Mouse (Mus musculus) common myeloid progenitor, adult 5-6 weeks (primary cell): Measurements from ENCODE around the gene H2-Ab1. TPM values are rescaled to one million over a fixed set of nuclear protein-coding genes. Genes with fewer than 3 reads are reported as not detected.
"Not testable (repeated sequence)": the region's sequence is repeated elsewhere in the genome, so short reads cannot be mapped to it uniquely, and the experiment has no call there.

Source experiments
- ATAC-seq: replicated peaks from 2 replicates; pipeline ENCODE4 v1.8.0; 2016; ENCODE audit warnings: low read depth, mild to moderate bottlenecking, moderate TSS enrichment, inconsistent platforms; ENCODE audit not compliant: poor library complexity, severe bottlenecking
- total RNA-seq: library from RNA; stranded (forward); fragments of 200-1000, 187-1606 nt; gene quantifications from 2 replicates; pipeline ENCODE4 v1.2.3, GENCODE M21; 2017

Gene H2-Ab1
- total RNA-seq, 1 experiment from 2014 or later, result 67.2 TPM

DNA sequence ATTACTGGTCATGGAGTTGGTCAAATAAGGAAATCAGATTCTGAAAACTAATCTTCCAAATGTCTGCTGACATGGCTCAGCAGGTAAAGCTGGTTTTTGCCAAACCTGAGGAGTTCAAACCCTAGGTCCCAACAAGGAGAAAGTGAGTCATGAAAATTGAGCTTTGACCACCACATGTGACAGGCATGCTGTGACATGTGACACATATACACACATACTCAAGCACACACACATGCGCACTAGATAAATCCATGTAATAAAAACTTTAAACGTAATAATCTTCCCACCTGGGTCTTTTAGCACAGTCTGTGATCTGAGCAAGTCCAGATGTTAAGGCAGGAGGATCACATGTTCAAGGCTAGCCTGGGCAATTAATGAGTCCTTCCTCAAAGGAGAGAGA, 46.3 kb downstream of the H2-Ab1 start:
- no peak for ATAC-seq

DNA sequence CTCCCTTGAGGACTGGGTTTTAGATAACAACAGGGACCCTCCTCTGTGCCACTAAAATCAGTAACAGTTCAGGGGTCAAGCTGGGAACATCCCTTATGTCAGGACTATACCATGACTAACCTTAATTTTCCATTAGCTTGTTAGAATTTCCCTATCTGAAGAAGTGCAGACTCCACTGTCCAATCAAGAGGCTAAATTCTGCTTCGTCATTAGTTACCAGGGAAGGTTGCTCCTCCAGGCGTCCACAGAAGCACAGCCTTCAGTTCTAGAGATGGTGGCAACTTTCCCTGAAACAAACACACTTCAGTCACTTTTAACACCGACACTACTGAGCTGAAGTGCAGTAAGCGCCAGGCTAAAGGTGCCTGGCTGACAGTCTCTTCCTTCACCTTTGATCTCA, 47.3 kb downstream of the H2-Ab1 start:
- peak; percentile 67 for ATAC-seq

GRCm38 (mm10) chr17:34305380-34306030, 48.0 kb downstream of the H2-Ab1 start, which contains the start of gene H2-Eb1:
H2-Eb1 (plus strand) TSS chr17:34305867.
- peak; percentile 91 for ATAC-seq

DNA sequence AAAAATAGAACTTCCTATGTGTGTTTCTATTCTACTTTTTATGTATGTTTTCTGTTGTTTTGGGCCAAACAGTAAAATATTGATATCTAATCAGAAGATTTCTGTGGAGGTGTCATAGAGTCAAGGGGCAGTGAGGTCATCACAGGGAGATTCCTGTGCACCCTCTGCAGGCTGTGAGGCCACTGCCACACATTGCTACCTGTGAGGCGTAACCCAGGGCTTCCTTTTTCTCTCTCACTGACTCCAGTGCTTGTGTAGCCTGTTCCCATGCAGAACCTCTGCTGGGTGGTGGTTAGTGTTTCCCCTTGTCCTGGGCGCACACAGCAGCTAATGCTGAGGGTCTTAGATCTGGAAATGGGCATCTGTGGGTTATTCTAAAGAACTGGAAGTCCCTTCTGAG, 48.9 kb downstream of the H2-Ab1 start:
- ATAC-seq, result no peak

DNA sequence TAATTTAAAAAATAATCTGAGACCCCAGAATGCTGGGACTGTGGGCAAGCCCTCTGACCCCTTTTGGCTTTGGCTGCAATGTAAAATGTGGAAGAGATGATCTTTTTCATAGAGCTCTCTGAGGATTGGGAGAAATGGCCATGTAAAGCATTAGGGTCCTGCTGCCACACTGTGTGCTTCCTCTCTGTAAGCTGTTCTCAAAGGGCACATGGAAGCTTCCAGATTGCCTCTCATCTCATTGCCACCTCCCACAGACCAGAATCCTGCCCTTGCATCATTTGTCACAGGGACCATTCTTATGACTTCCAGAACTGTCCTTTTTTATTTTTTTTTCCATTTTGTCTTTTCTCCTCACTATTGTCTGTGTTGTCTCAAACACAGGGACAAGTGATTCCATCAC, 49.7 kb downstream of the H2-Ab1 start:
- no peak for ATAC-seq

DNA sequence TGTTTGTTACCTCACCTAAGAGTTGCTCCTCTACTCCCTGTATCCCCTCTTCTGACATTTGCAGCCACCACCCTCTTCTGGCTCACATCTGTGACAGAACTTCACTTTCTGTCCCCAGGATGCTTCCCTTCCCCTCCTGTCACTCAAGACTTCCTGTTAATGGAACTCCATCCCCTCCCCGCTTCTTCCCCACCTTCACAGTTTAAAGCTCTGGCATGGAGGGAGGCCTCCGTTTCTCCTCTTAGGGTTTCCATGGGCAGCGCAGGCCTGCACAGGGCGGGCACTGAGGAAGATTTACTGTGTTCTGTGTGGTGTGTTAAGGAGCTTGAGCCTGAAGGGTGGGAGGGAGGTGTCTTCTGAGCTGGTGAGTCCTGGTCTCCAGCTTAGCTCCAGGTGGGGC, 50.7 kb downstream of the H2-Ab1 start:
- ATAC-seq, result no peak

GRCm38 (mm10) chr17:34309225-34309624, 51.7 kb downstream of the H2-Ab1 start:
- ATAC-seq, result no peak

DNA sequence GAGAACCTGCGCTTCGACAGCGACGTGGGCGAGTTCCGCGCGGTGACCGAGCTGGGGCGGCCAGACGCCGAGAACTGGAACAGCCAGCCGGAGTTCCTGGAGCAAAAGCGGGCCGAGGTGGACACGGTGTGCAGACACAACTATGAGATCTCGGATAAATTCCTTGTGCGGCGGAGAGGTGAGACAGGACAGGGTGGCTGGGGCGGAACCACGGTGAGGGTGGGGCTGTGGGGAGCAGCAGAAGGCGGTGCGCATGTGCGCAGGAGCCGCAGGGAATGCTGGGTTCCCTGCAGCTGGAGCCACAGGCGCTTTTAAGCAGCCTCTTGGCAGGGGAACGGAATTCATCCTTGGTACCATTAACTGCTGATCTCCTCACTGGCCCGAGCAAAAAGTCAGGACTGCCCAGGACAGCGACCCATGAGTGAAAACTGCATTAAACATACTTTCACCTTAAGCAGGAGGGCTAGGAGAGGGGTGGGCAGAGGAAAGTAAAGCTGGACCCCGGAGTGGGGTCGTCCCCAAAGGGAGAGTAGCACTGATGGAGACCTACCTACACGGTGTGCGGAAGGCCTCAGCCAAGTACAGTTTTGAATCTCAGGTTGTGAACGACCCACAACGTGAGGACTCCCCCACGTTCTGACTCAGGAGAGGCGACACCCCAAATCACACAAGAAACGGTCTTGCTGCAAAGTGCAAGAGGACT, 52.3 kb downstream of the H2-Ab1 start:
- peak; percentile 53 for ATAC-seq

- ATAC-seq, result not testable (repeated sequence)
Observed at GRCm38 (mm10) chr17:34310526-34310925, 53.0 kb downstream of the H2-Ab1 start.

DNA sequence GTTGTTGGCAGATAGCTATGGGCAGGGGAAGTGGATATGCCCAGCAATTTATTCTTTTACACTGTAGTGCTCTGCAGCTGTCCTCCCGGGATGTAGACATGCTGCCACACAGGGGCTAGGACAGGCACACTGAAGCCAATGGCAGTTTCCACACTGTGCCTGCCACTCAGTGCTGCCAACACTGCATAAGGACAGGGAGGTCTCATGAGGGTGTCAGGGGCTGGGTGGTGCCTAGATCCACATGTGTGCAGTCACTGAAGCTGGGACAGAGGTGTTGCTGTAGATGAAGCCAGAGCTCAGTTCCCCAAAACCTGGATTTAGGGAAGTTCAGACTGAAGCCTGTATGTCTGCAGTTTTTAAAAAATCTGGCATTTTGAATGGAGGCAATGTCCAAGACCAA, 54.7 kb downstream of the H2-Ab1 start:
- ATAC-seq, result no peak

DNA sequence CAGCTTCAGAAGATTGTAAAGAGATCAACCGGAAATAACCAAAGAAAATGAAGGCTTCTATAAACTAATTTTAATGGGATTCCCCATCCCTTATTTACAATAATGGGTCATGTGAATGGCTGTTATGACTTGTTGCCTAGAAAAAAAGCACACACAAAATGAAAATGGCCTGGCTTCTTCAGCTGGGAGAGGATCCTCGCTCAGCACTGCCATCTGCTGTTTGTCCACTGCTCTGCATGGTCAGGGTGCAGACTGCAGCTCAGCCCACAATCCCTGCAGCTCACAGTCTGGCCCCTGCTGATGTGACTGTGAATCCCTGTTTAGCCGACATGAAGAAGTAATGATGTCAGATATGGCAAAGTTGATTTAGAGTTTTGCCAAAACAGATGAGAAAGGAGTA, 55.9 kb downstream of the H2-Ab1 start:
- ATAC-seq, result peak; percentile 88

DNA sequence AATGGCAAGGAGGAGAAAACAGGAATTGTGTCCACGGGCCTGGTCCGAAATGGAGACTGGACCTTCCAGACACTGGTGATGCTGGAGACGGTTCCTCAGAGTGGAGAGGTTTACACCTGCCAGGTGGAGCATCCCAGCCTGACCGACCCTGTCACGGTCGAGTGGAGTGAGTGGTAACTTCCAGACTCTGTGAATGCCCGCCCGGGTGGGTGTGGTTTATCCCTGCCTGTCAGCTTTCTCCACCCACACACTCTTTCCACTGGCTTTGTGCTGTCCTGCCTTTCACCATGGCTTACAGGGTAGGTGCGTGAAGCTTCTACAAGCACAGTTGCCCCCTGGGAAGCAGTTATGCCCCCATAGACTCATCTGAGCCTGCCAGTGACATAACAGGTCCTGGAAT, 56.8 kb downstream of the H2-Ab1 start:
- no peak for ATAC-seq

DNA sequence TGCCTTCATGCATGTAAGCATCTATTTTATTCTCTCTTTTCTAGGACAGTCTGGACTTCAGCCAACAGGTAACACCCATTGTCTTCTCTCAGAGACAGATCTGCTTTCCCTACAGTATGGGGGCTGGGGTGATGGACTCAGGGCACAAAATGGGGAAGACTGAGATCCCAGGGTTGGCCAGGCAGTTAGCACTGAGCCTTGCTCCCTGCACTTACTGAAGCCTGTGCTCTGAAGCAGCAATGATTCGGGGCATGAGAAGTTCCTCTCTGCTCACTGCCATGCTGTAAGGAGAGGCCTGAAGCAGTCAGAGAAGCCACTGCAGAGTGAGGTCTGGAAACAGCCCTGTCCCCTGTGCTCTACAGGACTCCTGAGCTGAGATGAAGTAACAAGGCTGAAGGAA, 58.0 kb downstream of the H2-Ab1 start:
- ATAC-seq, result no peak

- ATAC-seq, result no peak
Observed at GRCm38 (mm10) chr17:34316697-34317096, 59.2 kb downstream of the H2-Ab1 start.

DNA sequence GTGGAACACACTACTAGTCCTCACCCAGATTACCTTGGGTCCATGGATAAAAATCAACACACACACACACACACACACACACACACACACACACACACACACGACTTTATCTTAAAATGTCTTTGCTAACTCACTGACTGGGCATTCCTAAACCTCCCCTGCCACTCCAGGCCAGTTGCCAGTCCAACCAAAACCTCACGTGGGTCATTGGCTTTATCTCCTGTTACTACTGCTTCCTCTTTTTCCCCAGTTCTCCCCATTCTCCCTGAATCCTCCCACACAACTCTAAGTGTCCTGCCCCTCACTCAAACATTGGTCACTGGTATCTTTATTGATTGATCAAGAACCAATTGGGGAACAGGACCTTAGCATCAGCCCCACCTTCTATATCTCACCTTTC, 59.8 kb downstream of the H2-Ab1 start:
- peak; percentile 68 for ATAC-seq

Other genes with a start within 250 kb of the H2-Ab1 start
- 11.9 and 12.8 TPM in 2 replicates for gene Ring1, start 233.0 kb upstream of the H2-Ab1 start, total RNA-seq
- gene H2-Ke6, start 229.6 kb upstream of the H2-Ab1 start, total RNA-seq, result 43.8 and 60.6 TPM in 2 replicates
- 70.5 and 100 TPM in 2 replicates for gene Slc39a7, start 226.0 kb upstream of the H2-Ab1 start, total RNA-seq
- gene Rxrb, start 225.9 kb upstream of the H2-Ab1 start, total RNA-seq, result 34.1 and 36.3 TPM in 2 replicates
- 4.1 and 10.4 TPM in 2 replicates for gene Col11a2, start 218.3 kb upstream of the H2-Ab1 start, total RNA-seq
- 7.8 and 10.5 TPM in 2 replicates for gene H2-Oa, start 165.3 kb upstream of the H2-Ab1 start, total RNA-seq
- gene H2-DMa, start 138.1 kb upstream of the H2-Ab1 start, total RNA-seq, result 90.2 and 104 TPM in 2 replicates
- 347 and 388 TPM in 2 replicates for gene Brd2, start 135.1 kb upstream of the H2-Ab1 start, total RNA-seq
- gene H2-DMb2, start 114.4 kb upstream of the H2-Ab1 start, total RNA-seq, result 3.3 and 5.5 TPM in 2 replicates
- 31.9 and 35.1 TPM in 2 replicates for gene H2-DMb1, start 104.6 kb upstream of the H2-Ab1 start, total RNA-seq
- 77.8 and 120 TPM in 2 replicates for gene Tap1, start 70.1 kb upstream of the H2-Ab1 start, total RNA-seq
- 75.3 and 119 TPM in 2 replicates for gene Psmb9, start 69.9 kb upstream of the H2-Ab1 start, total RNA-seq
- 480 and 499 TPM in 2 replicates for gene Psmb8, start 60.0 kb upstream of the H2-Ab1 start, total RNA-seq
- 80.1 and 87.6 TPM in 2 replicates for gene Tap2, start 54.2 kb upstream of the H2-Ab1 start, total RNA-seq
- 25.5 and 27.7 TPM in 2 replicates for gene H2-Ob, start 18.8 kb upstream of the H2-Ab1 start, total RNA-seq
- 17.1 and 26.2 TPM in 2 replicates for gene H2-Aa, start 30.1 kb downstream of the H2-Ab1 start, total RNA-seq
- 17.3 and 17.9 TPM in 2 replicates for gene H2-Eb1, start 48.2 kb downstream of the H2-Ab1 start, total RNA-seq
- gene H2-Eb2, start 68.0 kb downstream of the H2-Ab1 start, total RNA-seq, result not detected in 2 replicates
- gene Btnl2, start 97.1 kb downstream of the H2-Ab1 start, total RNA-seq, result not detected in 2 replicates
- not detected in 2 replicates for gene Btnl1, start 119.4 kb downstream of the H2-Ab1 start, total RNA-seq
- 4.2 and 6.4 TPM in 2 replicates for gene BC051142, start 141.1 kb downstream of the H2-Ab1 start, total RNA-seq
- gene Btnl4, start 219.6 kb downstream of the H2-Ab1 start, total RNA-seq, result not detected in 2 replicates